Mouse (Mus musculus): Measurements from ENCODE around the gene Kazn.

Kazn gene

DNA sequence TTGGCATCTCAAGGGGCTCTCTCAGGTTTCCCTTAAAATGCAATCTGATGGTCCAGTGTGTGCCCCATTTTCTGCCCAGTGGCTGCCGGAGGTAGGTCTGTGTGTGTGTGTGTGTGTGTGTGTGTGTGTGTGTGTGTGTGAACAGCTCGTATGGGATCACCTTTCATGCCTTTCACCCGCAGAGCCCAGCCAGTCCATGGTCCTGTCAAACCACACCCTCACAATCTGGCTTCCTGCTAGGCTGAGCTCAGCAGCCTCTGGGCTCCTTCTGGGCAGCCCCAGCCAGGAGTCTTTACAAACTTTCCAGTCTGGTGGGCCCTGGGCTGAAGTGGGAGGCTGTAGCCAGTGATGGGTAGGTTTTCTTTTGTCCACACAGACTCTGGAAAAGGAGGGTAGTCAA lies 75.3 kb downstream of the Kazn start:
- DNase-seq (ENCODE audit: low spot score in 2 of 2): no peak

GRCm38 (mm10) chr4:142162729-142163128 lies 76.5 kb downstream of the Kazn start:
- DNase-seq (ENCODE audit: low spot score in 2 of 2): no peak

- DNase-seq (ENCODE audit: low spot score in 2 of 2): no peak
These were observed 77.1 kb downstream of the Kazn start for GRCm38 (mm10) chr4:142162102-142162501.

- peak; percentile 33 to 57 for DNase-seq (ENCODE audit: low spot score in 2 of 2)
These were observed 79.2 kb downstream of the Kazn start for GRCm38 (mm10) chr4:142160041-142160440.

DNA sequence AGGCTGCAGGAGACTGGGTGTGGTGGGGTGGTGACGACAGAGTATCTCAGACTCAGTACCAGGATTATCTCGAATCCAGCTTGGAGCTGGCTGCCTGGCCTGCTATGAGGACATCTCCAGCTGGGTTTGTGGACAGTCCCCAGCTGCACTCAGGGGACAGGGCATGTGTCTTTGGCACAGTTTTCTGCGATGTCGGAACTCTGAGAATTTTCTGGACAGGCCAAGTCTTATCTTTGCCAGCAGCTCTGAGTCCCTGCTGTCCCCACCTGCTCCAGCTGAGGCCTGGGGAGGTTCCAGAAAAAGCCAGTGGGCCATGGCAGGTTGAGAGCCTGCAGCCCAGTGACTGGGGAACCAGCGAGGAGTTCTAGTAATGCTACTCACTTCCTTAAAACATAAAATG lies 82.7 kb downstream of the Kazn start:
- DNase-seq (ENCODE audit: low spot score in 2 of 2): peak in 1 of 2 experiments; percentile 21

- no peak for DNase-seq (ENCODE audit: low spot score in 2 of 2)
These were observed 85.0 kb downstream of the Kazn start for GRCm38 (mm10) chr4:142154246-142154645.

DNA sequence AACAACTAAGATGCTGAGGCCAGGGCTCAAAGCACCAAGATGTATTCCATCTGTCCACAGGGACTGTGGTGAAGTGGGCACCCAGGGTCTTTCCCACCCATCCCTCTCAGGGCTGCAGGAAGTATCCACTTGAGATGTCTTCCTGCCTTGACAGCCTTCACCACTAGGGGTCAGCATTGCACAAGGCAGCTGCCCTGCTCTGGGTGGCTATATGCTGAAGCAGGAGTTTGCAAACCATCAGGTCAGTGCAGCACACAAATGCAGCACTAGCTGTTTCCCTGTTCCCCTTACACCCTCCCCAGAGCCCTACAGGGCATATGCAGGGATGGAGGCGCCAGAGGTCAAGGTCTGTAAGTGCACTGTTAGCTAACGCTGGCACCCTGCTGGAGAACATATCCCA lies 85.7 kb downstream of the Kazn start:
- DNase-seq (ENCODE audit: low spot score in 2 of 2): peak; percentile 87 to 92

GRCm38 (mm10) chr4:142152733-142153422 lies 86.3 kb downstream of the Kazn start:
- no peak for DNase-seq (ENCODE audit: low spot score in 2 of 2)

- no peak for DNase-seq (ENCODE audit: low spot score in 2 of 2)
These were observed 89.1 kb downstream of the Kazn start for GRCm38 (mm10) chr4:142150086-142150485.

GRCm38 (mm10) chr4:142149202-142149601 lies 90.0 kb downstream of the Kazn start:
- no peak for DNase-seq (ENCODE audit: low spot score in 2 of 2)

DNA sequence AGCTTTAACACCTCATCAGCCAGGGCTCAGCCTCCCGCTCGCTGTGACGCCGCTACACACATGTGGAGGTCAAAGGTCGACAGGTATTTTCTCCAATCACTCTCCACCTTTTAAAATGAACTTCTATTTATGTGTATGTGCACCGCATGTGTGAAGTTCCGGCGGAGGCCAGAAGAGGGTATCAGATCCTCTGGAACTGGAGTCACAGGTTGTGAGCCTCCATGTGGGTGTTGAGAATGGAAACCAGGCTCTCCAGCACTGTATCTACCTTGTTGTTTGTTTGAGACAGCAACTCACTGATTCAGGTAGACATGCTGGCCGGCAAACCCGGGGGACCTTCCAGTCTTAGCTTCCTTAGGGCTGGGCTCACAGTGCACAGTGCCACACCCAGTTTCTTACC lies 91.5 kb downstream of the Kazn start:
- no peak for DNase-seq (ENCODE audit: low spot score in 2 of 2)

DNA sequence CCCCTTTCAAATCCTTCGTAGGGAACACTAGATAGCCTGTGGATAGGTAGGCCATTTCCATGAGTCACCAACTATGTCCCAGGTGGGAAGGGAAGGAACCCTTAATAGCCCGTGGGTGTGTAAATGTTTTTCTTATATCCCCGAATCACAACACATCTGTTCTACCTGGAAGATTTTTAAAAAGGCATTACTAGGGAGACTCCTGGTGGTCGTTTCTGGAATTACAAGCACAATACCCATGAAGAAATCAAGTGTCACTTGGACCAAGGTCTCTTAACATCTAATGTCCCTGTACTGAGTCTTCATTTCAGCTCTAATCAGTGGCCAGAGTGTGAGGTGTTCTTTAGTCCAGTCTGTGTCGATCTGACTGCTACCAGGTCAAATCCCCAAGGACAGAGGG lies 95.1 kb downstream of the Kazn start:
- peak in 1 of 2 experiments; percentile 23 for DNase-seq (ENCODE audit: low spot score in 2 of 2)

DNA sequence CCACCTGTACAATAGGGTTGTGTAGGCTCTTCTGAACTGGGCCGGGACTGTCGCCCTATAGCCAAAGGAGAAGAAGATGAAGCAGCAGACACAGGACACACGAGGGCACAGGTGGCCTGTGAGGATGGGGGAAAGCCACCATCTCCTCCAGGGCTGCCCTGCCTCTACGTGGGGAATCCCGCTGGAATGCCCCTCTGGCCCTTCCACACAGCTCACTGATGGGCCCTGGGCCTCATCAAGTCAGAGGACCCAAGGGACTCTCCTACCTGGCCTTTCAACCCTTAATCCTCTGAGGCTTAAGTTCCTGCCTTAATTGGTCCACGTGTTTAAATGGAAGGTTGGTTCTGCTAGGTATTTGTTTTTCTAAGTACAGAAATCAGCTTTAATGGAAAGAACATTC lies 95.9 kb downstream of the Kazn start:
- no peak for DNase-seq (ENCODE audit: low spot score in 2 of 2)

- DNase-seq (ENCODE audit: low spot score in 2 of 2): no peak
These were observed 99.5 kb downstream of the Kazn start for GRCm38 (mm10) chr4:142139729-142140128.

DNA sequence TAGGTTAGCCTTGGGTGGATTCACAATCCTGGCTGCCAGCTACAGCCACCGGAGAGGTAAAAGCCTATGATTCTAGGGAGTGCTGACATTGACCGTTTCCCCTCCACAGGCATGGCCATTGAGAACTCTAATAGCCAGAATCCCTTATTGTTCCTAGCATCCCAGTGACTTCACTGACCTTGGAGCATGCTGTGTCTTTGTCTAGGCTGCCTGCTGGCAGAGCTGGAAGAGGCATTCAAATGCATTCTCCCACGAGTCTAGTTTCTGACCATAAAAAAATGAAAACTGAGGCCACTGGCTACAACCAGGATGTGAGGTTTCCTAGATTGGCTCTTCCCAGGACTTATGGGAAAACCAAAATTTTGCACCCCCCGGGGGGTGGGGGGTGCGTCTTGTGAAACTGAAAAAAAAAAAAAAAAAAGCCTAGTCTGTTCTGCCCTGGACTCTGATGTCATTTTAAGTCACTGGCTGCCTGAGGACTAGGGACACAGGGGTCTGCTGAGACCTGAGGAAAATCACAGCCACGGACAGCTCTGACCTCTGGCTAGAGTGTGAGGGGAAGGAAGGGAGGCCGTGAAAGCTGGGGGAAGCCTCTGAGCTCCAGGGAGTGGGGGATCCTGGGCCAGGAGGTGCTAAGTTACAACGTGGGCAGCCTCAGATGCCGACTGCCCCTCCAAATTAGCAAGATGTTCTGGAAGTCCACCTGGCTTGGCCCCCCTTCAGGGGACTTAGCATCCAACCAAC lies 100.7 kb downstream of the Kazn start:
- DNase-seq (ENCODE audit: low spot score in 2 of 2): no peak

- no peak for DNase-seq (ENCODE audit: low spot score in 2 of 2)
These were observed 102.3 kb downstream of the Kazn start for GRCm38 (mm10) chr4:142136766-142137503.

DNA sequence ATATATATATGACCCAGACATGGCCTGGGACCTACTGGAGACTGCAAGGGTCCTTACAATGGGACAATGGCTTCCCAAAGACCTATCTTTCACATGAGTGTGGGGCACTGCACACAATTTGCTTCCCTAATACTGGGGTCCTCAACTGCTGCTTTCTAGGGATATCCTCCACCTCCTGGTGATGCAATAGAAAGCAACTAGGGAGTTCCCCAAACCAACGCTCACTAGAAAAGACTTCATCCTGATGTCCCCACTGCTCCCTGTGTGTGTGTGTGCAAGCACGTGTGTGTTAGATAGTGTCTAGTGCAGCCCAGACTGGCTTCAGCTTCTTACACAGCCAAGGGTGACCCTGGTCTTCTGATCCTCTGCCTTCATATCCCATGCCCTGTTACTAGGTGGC lies 103.7 kb downstream of the Kazn start:
- no peak for DNase-seq (ENCODE audit: low spot score in 2 of 2)

- DNase-seq (ENCODE audit: low spot score in 2 of 2): no peak
These were observed 109.0 kb downstream of the Kazn start for GRCm38 (mm10) chr4:142130162-142130561.

DNA sequence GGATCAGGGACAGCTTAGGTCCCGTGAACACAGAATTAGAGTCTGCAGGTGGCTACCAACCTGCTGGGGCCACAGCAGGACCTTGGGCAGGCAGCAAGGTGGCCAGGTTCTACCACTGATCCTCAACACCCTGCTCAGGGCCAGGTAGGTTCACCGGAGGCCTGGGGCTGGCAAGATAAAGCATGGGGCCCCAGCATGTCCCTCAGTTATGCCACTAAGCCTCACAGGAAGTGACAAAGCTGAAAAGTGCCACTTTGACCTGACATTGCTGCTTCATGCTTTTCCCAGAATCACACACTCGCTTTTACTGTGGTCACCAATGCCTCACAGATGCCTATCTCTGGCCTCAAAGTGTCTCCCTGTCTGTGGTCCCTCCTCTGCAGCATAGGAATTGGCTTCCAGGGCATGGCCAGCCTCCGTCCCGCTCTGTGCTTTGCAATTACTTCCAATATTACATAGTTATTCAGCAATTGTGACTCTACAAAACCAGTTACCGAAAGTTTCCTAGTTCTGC lies 111.9 kb downstream of the Kazn start:
- no peak for DNase-seq (ENCODE audit: low spot score in 2 of 2)

- DNase-seq (ENCODE audit: low spot score in 2 of 2): no peak
These were observed 112.4 kb downstream of the Kazn start for GRCm38 (mm10) chr4:142126641-142127274.

- DNase-seq (ENCODE audit: low spot score in 2 of 2): no peak
These were observed 118.0 kb downstream of the Kazn start for GRCm38 (mm10) chr4:142121164-142121563.

GRCm38 (mm10) chr4:142118522-142118921 lies 120.7 kb downstream of the Kazn start:
- no peak for DNase-seq (ENCODE audit: low spot score in 2 of 2)
